Mouse (Mus musculus) embryonic facial prominence, embryonic 12.5 days (tissue): Measurements from ENCODE around the gene Ddx59. TPM values are rescaled to one million over a fixed set of nuclear protein-coding genes. Genes with fewer than 3 reads are reported as not detected.

Source experiments
- ATAC-seq: fragments of 200-750 bp; cut with Nextera tagmentation; 2 replicates; pipeline ENCODE4 v1.8.0; 2017; ENCODE audit not compliant: insufficient number of reproducible peaks, insufficient read depth, low FRiP score, low TSS enrichment
- H3K27ac ChIP-seq: fragments of 300-500 bp; sonication (generic); 2 replicates; pipeline ENCODE4 v1.5.1; 2016; ENCODE audit warnings: mild to moderate bottlenecking
- H3K27me3 ChIP-seq: fragments of 300-500 bp; sonication (generic); 2 replicates; pipeline ENCODE4 v1.6.1; 2016; ENCODE audit warnings: mild to moderate bottlenecking, moderate library complexity
- H3K36me3 ChIP-seq: fragments of 300-500 bp; sonication (generic); 2 replicates; pipeline ENCODE4 v1.6.1; 2016; ENCODE audit warnings: mild to moderate bottlenecking
- H3K4me1 ChIP-seq: fragments of 300-500 bp; sonication (generic); 2 replicates; pipeline ENCODE4 v1.6.1; 2016
- H3K4me2 ChIP-seq: fragments of 300-500 bp; sonication (generic); replicated peaks from 2 replicates; pipeline ENCODE4 v1.6.1; 2016; ENCODE audit warnings: mild to moderate bottlenecking, moderate library complexity
- H3K4me3 ChIP-seq: fragments of 300-500 bp; sonication (generic); 2 replicates; pipeline ENCODE4 v1.5.1; 2016; ENCODE audit warnings: mild to moderate bottlenecking
- H3K9ac ChIP-seq: fragments of 300-500 bp; sonication (generic); 2 replicates; pipeline ENCODE4 v1.6.1; 2016; ENCODE audit warnings: mild to moderate bottlenecking, moderate library complexity
- H3K9me3 ChIP-seq: fragments of 300-500 bp; sonication (generic); 2 replicates; pipeline ENCODE4 v1.6.1; 2016; ENCODE audit warnings: mild to moderate bottlenecking, moderate library complexity
- WGBS: fragments of 180-500 bp; shearing (Covaris S2); methylation state at CpG from one replicate; pipeline ENCODE4 v1.1.7; 2016; 5-methylcytosine and 5-hydroxymethylcytosine counted together
- polyA plus RNA-seq: library from polyadenylated mRNA; unstranded; fragments of >200 nt; fragmentation: Nextera tagmentation; extraction: Ambion mirVana; gene quantifications from 2 replicates; pipeline ENCODE4 v1.2.1, GENCODE M21; 2016

Ddx59 gene
- polyA plus RNA-seq, 1 experiment from 2014 or later = 20.9 TPM

DNA sequence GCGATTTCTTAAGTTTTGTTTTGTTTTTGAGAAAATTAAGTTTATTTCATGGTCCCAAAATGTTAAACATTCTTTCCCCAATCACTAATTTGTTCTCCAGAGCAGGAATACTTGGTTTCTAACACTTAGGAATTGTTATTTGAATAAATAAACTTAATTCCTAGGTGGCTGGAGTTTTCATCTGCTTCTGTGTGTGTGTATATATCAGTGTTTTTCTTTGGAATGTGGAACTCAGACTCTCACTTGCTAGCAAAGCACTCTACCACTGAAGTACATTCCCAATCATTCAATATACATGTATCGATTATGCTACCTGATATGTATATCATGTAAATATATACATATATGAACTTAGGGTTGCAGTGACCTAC lies 670 bp downstream of the Ddx59 start:
- no peak overlapping the region for H3K27ac ChIP-seq
- peak overlapping the region; percentile 64 for H3K4me3 ChIP-seq
- peak overlapping the region; percentile 46 for H3K4me2 ChIP-seq
- no peak overlapping the region for H3K9ac ChIP-seq
- H3K9me3 ChIP-seq = no peaks in the 10 kb centered on the region
- H3K4me1 ChIP-seq = peaks cover 10% of the 10 kb centered on the region; the same call in 1 of the 2 replicates
- ATAC-seq = no peak
- peaks cover 15% of the 10 kb centered on the region; the same call in 1 of the 2 replicates for H3K36me3 ChIP-seq
- H3K27me3 ChIP-seq = no peaks in the 10 kb centered on the region
- 44% methylated on average over 2 of the region's 2 CpGs for WGBS

- H3K9ac ChIP-seq = 0 out of 2 replicates have a peak overlapping the region, but pooled peaks have one; percentile 7
- H3K27me3 ChIP-seq = no peaks in the 10 kb centered on the region
- H3K4me3 ChIP-seq = no peak overlapping the region
- no peaks in the 10 kb centered on the region for H3K9me3 ChIP-seq
- no peak for ATAC-seq
- 90% methylated on average over 6 of the region's 6 CpGs for WGBS
- H3K4me1 ChIP-seq = peaks cover 10% of the 10 kb centered on the region; the same call in 1 of the 2 replicates
- H3K27ac ChIP-seq = no peak overlapping the region
- no peak overlapping the region for H3K4me2 ChIP-seq
- H3K36me3 ChIP-seq = peaks cover 18% of the 10 kb centered on the region; the same call in 1 of the 2 replicates
Observed at GRCm38 (mm10) chr1:136418393-136418792, 3.3 kb downstream of the Ddx59 start.

DNA sequence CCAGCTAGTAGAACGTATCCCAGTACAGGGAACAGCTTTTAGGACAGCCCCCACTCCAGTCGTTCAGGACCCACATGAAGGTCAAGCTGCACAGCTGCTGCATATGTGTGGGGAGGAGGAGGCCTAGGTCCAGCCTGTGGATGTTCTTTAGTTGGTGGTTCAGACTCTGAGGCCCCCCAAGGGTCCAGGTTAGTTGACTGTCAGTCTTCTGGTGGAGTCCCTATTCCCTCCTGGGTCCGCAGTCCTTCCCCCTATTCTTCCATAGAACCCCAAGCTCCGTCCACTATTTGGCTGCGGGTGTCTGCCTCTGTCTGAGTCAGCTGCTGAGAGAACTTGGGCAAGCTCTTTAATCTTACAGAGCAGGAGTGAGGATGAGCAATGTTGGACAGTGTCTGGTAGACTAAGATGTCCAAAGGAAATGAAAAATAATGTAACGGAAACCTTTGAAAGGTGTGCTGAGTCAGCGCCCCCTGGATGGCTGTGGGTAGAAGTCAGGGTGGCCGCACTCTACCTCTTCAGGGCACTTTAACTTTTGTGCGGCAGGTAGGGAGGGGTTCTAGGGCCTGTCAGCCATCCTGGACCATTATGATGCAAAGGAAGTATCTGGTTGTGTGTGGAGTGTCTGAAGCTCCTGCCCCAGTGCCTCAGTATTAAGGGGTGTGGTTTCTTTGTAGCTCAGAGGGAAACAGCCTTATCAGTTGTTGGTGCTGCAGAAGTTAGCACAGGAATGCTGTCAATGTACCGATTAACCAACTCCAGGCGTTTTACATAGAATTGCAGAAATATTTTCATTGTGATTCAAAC lies 12.3 kb downstream of the Ddx59 start:
- Histone ChIP-seq H3K27me3 (no peaks in the 10 kb centered on the region), H3K9me3 (no peaks in the 10 kb centered on the region), H3K4me2 (no peak overlapping the region), H3K4me1 (no peaks in the 10 kb centered on the region), H3K36me3 (peaks cover 14% of the 10 kb centered on the region), H3K27ac (no peak overlapping the region), H3K9ac (no peak overlapping the region), H3K4me3 (no peak overlapping the region)
- 77% methylated on average over 11 of the region's 11 CpGs for WGBS
- no peak for ATAC-seq

GRCm38 (mm10) chr1:136428981-136429380 lies 13.9 kb downstream of the Ddx59 start:
- 82% methylated on average over 4 of the region's 4 CpGs for WGBS

GRCm38 (mm10) chr1:136430126-136430818 lies 15.2 kb downstream of the Ddx59 start:
- no peak overlapping the region for H3K27ac ChIP-seq
- H3K4me2 ChIP-seq = no peak overlapping the region
- no peaks in the 10 kb centered on the region for H3K27me3 ChIP-seq
- H3K36me3 ChIP-seq = peaks cover 12% of the 10 kb centered on the region; the same call in 1 of the 2 replicates
- H3K9me3 ChIP-seq = no peaks in the 10 kb centered on the region
- no peak overlapping the region for H3K4me3 ChIP-seq
- 59% methylated on average over 7 of the region's 7 CpGs for WGBS
- no peaks in the 10 kb centered on the region for H3K4me1 ChIP-seq
- no peak overlapping the region for H3K9ac ChIP-seq
- ATAC-seq = no peak

More at GRCm38 (mm10) chr1:136428981-136429380, 13.9 kb downstream of the Ddx59 start:
- Histone ChIP-seq H3K27me3 (no peaks in the 10 kb centered on the region), H3K27ac (no peak overlapping the region), H3K4me3 (no peak overlapping the region), H3K9ac (no peak overlapping the region), H3K4me2 (no peak overlapping the region), H3K36me3 (peaks cover 16% of the 10 kb centered on the region), H3K4me1 (no peaks in the 10 kb centered on the region), H3K9me3 (no peaks in the 10 kb centered on the region)
- no peak for ATAC-seq

DNA sequence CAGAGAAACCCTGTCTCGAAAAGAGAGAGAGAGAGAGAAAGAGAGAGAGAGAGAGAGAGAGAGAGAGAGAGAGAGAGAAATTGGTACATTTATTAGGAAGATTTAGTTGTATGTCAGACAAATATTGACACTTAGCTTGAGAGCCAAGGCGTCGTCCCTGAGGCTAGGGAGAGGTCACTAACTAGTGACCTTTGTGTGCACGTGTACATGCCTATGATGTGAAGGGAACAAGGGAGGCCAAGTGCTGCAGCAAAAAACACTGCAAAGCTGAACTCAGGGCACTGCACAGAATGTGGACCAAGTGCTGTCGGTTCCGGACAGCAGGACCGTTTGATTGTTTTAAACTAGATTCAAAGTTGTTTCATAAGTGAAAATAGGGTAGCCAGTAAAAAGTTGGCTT lies 25.7 kb downstream of the Ddx59 start:
- no peak overlapping the region for H3K9ac ChIP-seq

DNA sequence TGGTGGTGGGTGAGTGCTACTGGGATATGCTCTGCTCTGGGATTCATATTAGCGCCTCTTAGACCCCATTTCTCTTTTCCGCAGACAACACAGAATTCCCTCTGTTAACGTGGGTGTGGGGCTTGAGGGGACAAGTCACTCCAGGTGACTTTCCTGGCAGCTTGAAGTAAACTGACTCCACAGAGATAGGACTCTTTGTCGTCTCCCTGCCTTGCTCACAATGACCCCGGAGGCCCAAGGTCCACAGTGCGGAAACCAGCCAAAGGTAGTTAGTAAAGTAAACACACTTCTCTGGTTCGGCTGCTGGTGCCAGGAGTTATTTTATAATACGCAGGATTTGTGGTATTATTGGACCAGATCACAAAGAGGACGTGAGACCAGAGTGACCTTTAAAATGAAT lies 27.7 kb downstream of the Ddx59 start:
- no peaks in the 10 kb centered on the region for H3K4me1 ChIP-seq
- no peak overlapping the region for H3K9ac ChIP-seq
- H3K27ac ChIP-seq = no peak overlapping the region
- WGBS = 43% methylated on average over 9 of the region's 9 CpGs
- ATAC-seq = no peak
- H3K9me3 ChIP-seq = no peaks in the 10 kb centered on the region
- H3K27me3 ChIP-seq = no peaks in the 10 kb centered on the region
- 0 out of 2 replicates have a peak, but pooled peaks cover 4% of the 10 kb centered on the region for H3K36me3 ChIP-seq
- H3K4me2 ChIP-seq = no peak overlapping the region
- no peak overlapping the region for H3K4me3 ChIP-seq

More for the DNA sequence above, 25.7 kb downstream of the Ddx59 start:
- no peak for ATAC-seq
- Histone ChIP-seq H3K4me1 (no peaks in the 10 kb centered on the region), H3K27ac (no peak overlapping the region), H3K4me2 (no peak overlapping the region), H3K9me3 (no peaks in the 10 kb centered on the region), H3K4me3 (no peak overlapping the region), H3K27me3 (no peaks in the 10 kb centered on the region), H3K36me3 (0 out of 2 replicates have a peak, but pooled peaks cover 4% of the 10 kb centered on the region)
- 67% methylated on average over 7 of the region's 7 CpGs for WGBS

DNA sequence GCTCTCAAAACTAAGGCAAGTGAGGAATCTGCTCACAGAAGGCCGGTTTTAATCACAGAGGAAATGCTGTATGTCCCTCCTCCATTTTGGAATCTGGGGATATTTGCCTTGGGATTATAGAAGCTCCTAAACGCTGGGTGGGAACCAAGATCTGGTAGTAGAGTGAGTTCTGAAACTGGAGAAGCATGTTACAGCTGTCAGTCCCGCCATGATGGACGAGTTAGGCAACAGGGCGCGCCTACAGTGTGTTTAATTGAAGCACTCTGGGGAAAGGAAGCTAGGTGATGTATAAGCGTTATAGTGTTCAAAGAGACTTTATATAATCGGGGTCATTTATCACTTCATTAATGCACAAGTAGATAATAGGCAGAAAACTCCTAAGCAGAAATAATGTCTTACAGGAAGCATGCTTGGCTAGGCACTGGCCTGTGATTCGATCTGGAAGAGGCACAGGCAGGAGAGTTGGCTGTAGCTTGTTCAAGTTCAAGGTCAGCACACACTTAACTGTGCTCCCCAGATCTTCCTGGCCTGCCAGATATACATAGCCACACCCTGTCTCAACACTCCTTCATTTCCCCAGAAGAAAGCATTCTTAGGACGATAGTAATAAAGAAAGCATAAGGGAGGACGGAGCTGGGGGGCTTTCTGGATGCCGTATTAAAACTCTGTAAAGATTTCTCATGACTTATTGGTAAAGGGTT lies 29.6 kb downstream of the Ddx59 start:
- no peaks in the 10 kb centered on the region for H3K27me3 ChIP-seq
- H3K4me3 ChIP-seq = no peak overlapping the region
- no peak overlapping the region for H3K4me2 ChIP-seq
- H3K4me1 ChIP-seq = no peaks in the 10 kb centered on the region
- 0 out of 2 replicates have a peak, but pooled peaks cover 4% of the 10 kb centered on the region for H3K36me3 ChIP-seq
- no peak overlapping the region for H3K9ac ChIP-seq
- no peak overlapping the region for H3K27ac ChIP-seq
- no peaks in the 10 kb centered on the region for H3K9me3 ChIP-seq
- 77% methylated on average over 12 of the region's 12 CpGs for WGBS
- ATAC-seq = no peak

DNA sequence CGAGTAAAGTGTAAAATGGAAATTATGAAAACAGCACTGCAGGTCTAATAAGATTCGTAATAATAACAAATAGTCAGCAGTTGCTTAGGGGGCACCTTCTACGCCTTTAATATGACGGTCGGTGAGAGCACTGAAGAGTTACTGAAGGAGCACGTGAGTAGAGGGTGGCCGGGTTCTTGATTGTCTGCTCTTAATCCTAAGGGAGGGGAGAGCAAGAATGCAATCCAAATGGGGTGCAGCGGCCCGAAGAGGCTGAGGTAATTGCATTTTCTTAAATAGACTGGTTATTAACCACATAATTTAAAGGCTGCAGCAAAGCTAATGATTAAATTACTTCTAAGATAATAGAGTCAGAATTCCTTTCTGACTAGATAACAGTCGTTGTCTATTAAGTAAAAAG lies 31.9 kb downstream of the Ddx59 start:
- Histone ChIP-seq H3K4me2 (no peak overlapping the region), H3K4me3 (no peak overlapping the region), H3K27me3 (no peaks in the 10 kb centered on the region), H3K9ac (no peak overlapping the region), H3K27ac (no peak overlapping the region), H3K9me3 (no peaks in the 10 kb centered on the region), H3K36me3 (no peaks in the 10 kb centered on the region), H3K4me1 (no peaks in the 10 kb centered on the region)
- WGBS = 68% methylated on average over 10 of the region's 10 CpGs
- ATAC-seq = no peak

DNA sequence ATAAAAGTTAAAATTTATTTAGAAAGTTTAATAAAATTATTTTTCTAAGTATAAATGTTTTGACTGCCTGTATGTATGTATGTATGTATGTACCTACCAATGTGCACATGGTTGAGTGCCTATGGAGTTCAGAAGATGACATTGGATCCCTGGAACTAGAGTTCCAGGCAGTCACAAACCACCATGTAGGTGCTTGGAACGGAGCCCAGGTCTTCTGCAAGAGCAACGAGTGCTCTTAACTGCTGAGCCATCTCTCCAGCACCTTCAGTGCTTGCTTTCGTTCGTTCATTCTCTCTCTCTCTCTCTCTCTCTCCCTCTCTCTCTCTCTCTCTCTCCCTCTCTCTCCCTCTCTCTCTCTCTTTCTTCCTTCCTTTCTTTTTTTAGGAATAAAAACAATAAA lies 32.3 kb downstream of the Ddx59 start:
- Histone ChIP-seq H3K4me1 (no peaks in the 10 kb centered on the region), H3K27me3 (no peaks in the 10 kb centered on the region), H3K4me3 (no peak overlapping the region), H3K27ac (no peak overlapping the region), H3K36me3 (no peaks in the 10 kb centered on the region), H3K9ac (no peak overlapping the region), H3K4me2 (no peak overlapping the region), H3K9me3 (no peaks in the 10 kb centered on the region)
- no peak for ATAC-seq
- WGBS = 69% methylated on average over 4 of the region's 4 CpGs

- H3K4me1 ChIP-seq = no peaks in the 10 kb centered on the region
- no peak overlapping the region for H3K4me2 ChIP-seq
- WGBS = 91% methylated on average over 6 of the region's 6 CpGs
- H3K27me3 ChIP-seq = 0 out of 2 replicates have a peak, but pooled peaks cover 5% of the 10 kb centered on the region
- H3K9me3 ChIP-seq = no peaks in the 10 kb centered on the region
- no peak overlapping the region for H3K27ac ChIP-seq
- no peak overlapping the region for H3K4me3 ChIP-seq
- H3K36me3 ChIP-seq = no peaks in the 10 kb centered on the region
- H3K9ac ChIP-seq = no peak overlapping the region
- no peak for ATAC-seq
Observed at GRCm38 (mm10) chr1:136449541-136449940, 34.5 kb downstream of the Ddx59 start.
